Mouse (Mus musculus) heart, adult 2 months (tissue): ENCODE data around the gene Tmem206.

Source experiments
- CTCF ChIP-seq: fragments of 200-600 bp; IDR thresholded peaks from 2 replicates; pipeline ENCODE4 v1.8.1; 2022; ENCODE audit warnings: antibody characterized with exemption, mild to moderate bottlenecking, moderate library complexity
- EP300 ChIP-seq: fragments of 200-500 bp; IDR thresholded peaks from 2 replicates; pipeline ENCODE4 v1.6.1; 2011; ENCODE audit warnings: low read depth, low read length, control low read depth; ENCODE audit not compliant: insufficient read depth
- POLR2A ChIP-seq: fragments of 200-500 bp; IDR thresholded peaks from 2 replicates; pipeline ENCODE4 v1.6.1; 2011; ENCODE audit warnings: mild to moderate bottlenecking, low read depth, low read length, control low read depth; ENCODE audit not compliant: insufficient read depth

DNA sequence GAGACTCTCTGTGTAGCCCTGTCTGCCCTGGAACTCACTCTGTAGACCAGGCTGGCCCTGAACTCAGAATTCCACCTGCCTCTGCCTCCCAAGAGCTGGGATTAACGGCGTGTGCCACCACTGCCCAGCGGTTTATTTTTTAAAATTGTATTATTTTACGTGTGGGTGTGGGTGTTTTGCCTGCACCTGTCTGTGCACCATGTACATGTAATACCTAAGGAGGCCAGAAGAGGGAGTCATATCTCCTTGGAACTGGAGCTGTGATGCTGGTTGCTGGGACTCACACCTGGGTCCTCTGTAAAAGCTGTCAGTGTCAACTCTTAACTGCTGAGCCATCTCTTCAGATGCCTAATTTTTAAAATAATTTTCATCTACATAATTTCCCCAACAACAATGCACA lies 38.8 kb downstream of the Tmem206 start:
- TF ChIP-seq CTCF (peak; percentile 80), POLR2A (no peak), EP300 (no peak)
